Mouse (Mus musculus) kidney, adult 10 weeks (tissue): Measurements from ENCODE around the gene Pdzk1. TPM values are rescaled to one million over a fixed set of nuclear protein-coding genes. Genes with fewer than 3 reads are reported as not detected.

Experiments
- polyA plus RNA-seq: library from polyadenylated mRNA; stranded (reverse); fragments of 350-450 nt; fragmentation: Illumina TruSeq; extraction: RNeasy Lipid Tissue Mini Kit (QIAGEN cat#74804); gene quantifications from one replicate; pipeline ENCODE4 v1.2.3, GENCODE M21; 2014; ENCODE audit warnings: low read depth, low replicate concordance

Gene Pdzk1
- polyA plus RNA-seq = 451 TPM

GRCm38 (mm10) chr3:96828984-96829383, at the start of gene Pdzk1, which contains the start of gene Cd160:
Gene Pdzk1, plus strand, starts transcription at chr3:96829284.
Gene Cd160, minus strand, starts transcription at chr3:96829351.

DNA sequence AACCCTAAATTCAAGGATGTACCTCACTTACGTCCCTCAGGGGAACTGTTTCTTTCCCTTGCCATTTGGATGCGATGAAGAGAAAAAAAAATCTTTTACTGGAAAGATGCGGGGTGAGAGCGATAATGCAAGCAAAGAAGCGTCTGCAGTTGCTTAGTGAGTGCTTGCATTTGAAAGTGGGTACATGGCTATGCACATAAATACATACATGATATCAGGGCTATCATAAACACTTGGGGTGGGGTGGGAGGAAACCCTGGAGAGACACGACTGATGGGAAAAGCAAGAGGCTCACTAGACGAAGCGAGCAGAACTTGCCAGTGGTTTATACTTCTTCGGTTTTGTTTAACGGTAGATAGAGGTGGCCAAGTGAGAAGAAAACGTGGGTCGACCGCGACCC, 75.3 kb downstream of the Pdzk1 start, which contains the start of gene Gja5:
Gja5 (plus strand) TSS at position 301 of the 400 bp plus-strand sequence.

DNA sequence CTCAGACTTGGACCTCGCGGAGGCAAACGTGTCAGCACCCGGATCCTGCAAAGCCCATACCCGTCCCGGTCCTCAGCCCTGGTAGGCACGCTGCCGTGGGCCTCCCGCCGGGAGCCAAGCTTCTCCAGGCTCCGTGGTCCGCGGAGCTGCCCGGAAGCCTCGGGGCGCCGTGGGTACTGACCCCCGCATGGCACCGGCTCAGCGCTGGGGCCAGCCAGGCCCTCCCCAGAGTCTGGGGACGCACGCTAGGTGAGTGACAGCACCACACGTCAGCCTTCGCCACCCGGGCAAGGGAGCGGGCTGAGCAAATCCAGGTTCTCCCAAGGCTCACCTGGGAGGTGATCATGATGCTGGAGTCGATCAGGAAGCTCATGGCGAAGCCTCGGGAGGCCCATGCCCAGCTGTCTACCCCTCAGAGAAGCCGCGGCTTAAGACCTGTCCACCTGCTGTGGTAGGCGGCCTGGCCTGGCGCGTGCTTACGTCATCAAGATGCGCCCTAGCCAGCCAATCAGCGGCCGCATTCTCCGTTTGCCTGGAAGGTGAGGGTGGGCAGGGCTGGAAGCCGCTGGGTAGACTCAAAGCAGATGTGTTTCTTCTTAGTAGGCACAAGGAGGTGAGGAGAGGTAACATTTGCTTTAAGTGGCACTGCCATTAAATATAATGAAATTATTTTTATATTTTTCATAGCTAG, 75.9 kb downstream of the Pdzk1 start, which contains the start of gene Gpr89:
Gpr89 (minus strand) TSS at position 496 of the 691 bp plus-strand sequence.

Other genes with a start within 250 kb of the Pdzk1 start
- 45.2 TPM for gene Polr3gl, start 235.1 kb upstream of the Pdzk1 start, polyA plus RNA-seq
- not detected for gene Ankrd34a, start 232.6 kb upstream of the Pdzk1 start, polyA plus RNA-seq
- 8.7 TPM for gene Lix1l, start 228.1 kb upstream of the Pdzk1 start, polyA plus RNA-seq
- gene Rbm8a, start 199.4 kb upstream of the Pdzk1 start, polyA plus RNA-seq = 27.9 TPM
- gene Pex11b, start 193.9 kb upstream of the Pdzk1 start, polyA plus RNA-seq = 18.2 TPM
- not detected for gene Gm42957, start 193.8 kb upstream of the Pdzk1 start, polyA plus RNA-seq
- 0.16 TPM for gene Itga10, start 183.7 kb upstream of the Pdzk1 start, polyA plus RNA-seq
- not detected for gene Ankrd35, start 159.2 kb upstream of the Pdzk1 start, polyA plus RNA-seq
- gene Pias3, start 132.9 kb upstream of the Pdzk1 start, polyA plus RNA-seq = 2.7 TPM
- not detected for gene Nudt17, start 120.7 kb upstream of the Pdzk1 start, polyA plus RNA-seq
- 15.2 TPM for gene Polr3c, start 101.7 kb upstream of the Pdzk1 start, polyA plus RNA-seq
- gene Rnf115, start 101.6 kb upstream of the Pdzk1 start, polyA plus RNA-seq = 108 TPM
- not detected for gene Cd160, start 67 bp downstream of the Pdzk1 start, polyA plus RNA-seq
- 3.4 TPM for gene Gja5, start 75.4 kb downstream of the Pdzk1 start, polyA plus RNA-seq
- gene Gpr89, start 76.1 kb downstream of the Pdzk1 start, polyA plus RNA-seq = 12.1 TPM
- not detected for gene Gja8, start 96.7 kb downstream of the Pdzk1 start, polyA plus RNA-seq